Mouse (Mus musculus): ENCODE data around the gene Ggcx.

Gene Ggcx

GRCm38 (mm10) chr6:72414076-72414756, at the start of gene Ggcx:
Gene Ggcx (plus strand): TSS chr6:72414308.
- peak; percentile 81 for DNase-seq (ENCODE audit: low read depth, low spot score)

- DNase-seq (ENCODE audit: low read depth, low spot score) = no peak
These were observed 49.1 kb upstream of the Ggcx start for GRCm38 (mm10) chr6:72364985-72365384.

- no peak for DNase-seq (ENCODE audit: low read depth, low spot score)
These were observed 47.8 kb upstream of the Ggcx start for GRCm38 (mm10) chr6:72366304-72366703.

- no peak for DNase-seq (ENCODE audit: low read depth, low spot score)
These were observed 47.2 kb upstream of the Ggcx start, which contains the start of gene Rnf181 for GRCm38 (mm10) chr6:72366844-72367443. Gene Rnf181 (minus strand): TSS chr6:72366956.

- DNase-seq (ENCODE audit: low read depth, low spot score) = no peak
These were observed 46.6 kb upstream of the Ggcx start for GRCm38 (mm10) chr6:72367460-72367974.

GRCm38 (mm10) chr6:72369557-72369956, 44.6 kb upstream of the Ggcx start:
- no peak for DNase-seq (ENCODE audit: low read depth, low spot score)

- no peak for DNase-seq (ENCODE audit: low read depth, low spot score)
These were observed 44.0 kb upstream of the Ggcx start for GRCm38 (mm10) chr6:72370091-72370490.

GRCm38 (mm10) chr6:72371147-72371546, 43.0 kb upstream of the Ggcx start:
- DNase-seq (ENCODE audit: low read depth, low spot score) = no peak

- no peak for DNase-seq (ENCODE audit: low read depth, low spot score)
These were observed 42.5 kb upstream of the Ggcx start for GRCm38 (mm10) chr6:72371571-72371970.

- no peak for DNase-seq (ENCODE audit: low read depth, low spot score)
These were observed 40.9 kb upstream of the Ggcx start for GRCm38 (mm10) chr6:72373184-72373583.

GRCm38 (mm10) chr6:72374206-72374605, 39.9 kb upstream of the Ggcx start:
- no peak for DNase-seq (ENCODE audit: low read depth, low spot score)

- DNase-seq (ENCODE audit: low read depth, low spot score) = no peak
These were observed 39.1 kb upstream of the Ggcx start for GRCm38 (mm10) chr6:72374820-72375563.

- no peak for DNase-seq (ENCODE audit: low read depth, low spot score)
These were observed 35.4 kb upstream of the Ggcx start for GRCm38 (mm10) chr6:72378510-72379234.

- DNase-seq (ENCODE audit: low read depth, low spot score) = no peak
These were observed 34.6 kb upstream of the Ggcx start for GRCm38 (mm10) chr6:72379377-72380130.

GRCm38 (mm10) chr6:72380131-72380770, 33.9 kb upstream of the Ggcx start, which contains the start of gene Vamp5:
Gene Vamp5 (minus strand): TSS chr6:72380468.
- no peak for DNase-seq (ENCODE audit: low read depth, low spot score)

GRCm38 (mm10) chr6:72382494-72382893, 31.6 kb upstream of the Ggcx start:
- DNase-seq (ENCODE audit: low read depth, low spot score) = no peak

GRCm38 (mm10) chr6:72383142-72383820, 30.8 kb upstream of the Ggcx start:
- DNase-seq (ENCODE audit: low read depth, low spot score) = no peak

- no peak for DNase-seq (ENCODE audit: low read depth, low spot score)
These were observed 30.2 kb upstream of the Ggcx start for GRCm38 (mm10) chr6:72383952-72384351.

GRCm38 (mm10) chr6:72385258-72385657, 28.9 kb upstream of the Ggcx start:
- no peak for DNase-seq (ENCODE audit: low read depth, low spot score)

- DNase-seq (ENCODE audit: low read depth, low spot score) = no peak
These were observed 27.5 kb upstream of the Ggcx start for GRCm38 (mm10) chr6:72386561-72386960.

Measured in retina, adult 2 months (tissue).